Mouse (Mus musculus): ENCODE measurements around the gene Ptbp2.

DNA sequence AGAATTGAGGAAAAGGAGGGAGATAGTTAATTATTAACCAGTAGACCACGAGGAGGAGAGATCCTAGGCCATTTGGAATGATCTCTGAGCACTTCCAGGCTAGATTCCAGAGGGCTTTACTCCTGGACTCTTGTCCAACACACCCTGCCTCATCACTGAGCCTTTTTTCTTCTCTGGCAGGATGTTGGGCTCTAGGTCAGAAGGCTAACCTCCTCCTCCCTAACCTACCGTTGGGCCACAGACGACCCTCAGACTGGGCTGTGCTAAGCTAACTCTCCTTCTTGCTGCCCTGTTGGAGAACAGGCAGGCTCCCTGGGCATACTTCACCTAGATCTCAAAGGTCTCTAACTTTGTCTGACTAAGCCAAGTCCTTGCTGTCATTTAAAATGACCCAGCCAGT, 82.8 kb downstream of the Ptbp2 start:
- TF ChIP-seq POLR2A (IDR thresholded peaks at IDR 0.05; ENCODE audit: insufficient read length, low read depth) = no peak
- TF ChIP-seq POLR2AphosphoS2 (IDR thresholded peaks at IDR 0.05; ENCODE audit: insufficient read length, low read depth) = no peak
- no peak for TF ChIP-seq TCF12 (IDR thresholded peaks at IDR 0.05; ENCODE audit: insufficient read depth, poor library complexity, severe bottlenecking)
- TF ChIP-seq MYOD1 (IDR thresholded peaks at IDR 0.05; ENCODE audit: control insufficient read depth in 1 of 3, insufficient read length in 2 of 3, low read depth in 2 of 3) = no peak
- TF ChIP-seq MAX (IDR thresholded peaks at IDR 0.05; ENCODE audit: low read depth) = no peak
- TF ChIP-seq E2F4 (IDR thresholded peaks at IDR 0.05; ENCODE audit: insufficient read depth) = no peak
- no peak for TF ChIP-seq CEBPB (IDR thresholded peaks at IDR 0.05; ENCODE audit: insufficient read depth, poor library complexity, severe bottlenecking)
